Mouse (Mus musculus) 416B (cell line): ENCODE measurements around the gene Nhlh1.

Experiments
- DNase-seq: peaks from one replicate; pipeline ENCODE4 v3.0.0; 2011; ENCODE audit warnings: low read depth

The Nhlh1 gene

GRCm38 (mm10) chr1:172053541-172054440 lies 3.6 kb downstream of the Nhlh1 start:
- no peak for DNase-seq

- peak; percentile 18 for DNase-seq
Observed at GRCm38 (mm10) chr1:172052766-172053279, 4.5 kb downstream of the Nhlh1 start.

- DNase-seq, result peak; percentile 8
Observed at GRCm38 (mm10) chr1:172049131-172049782, 8.1 kb downstream of the Nhlh1 start.

- DNase-seq, result peak; percentile 56
Observed at GRCm38 (mm10) chr1:172048241-172048734, 9.1 kb downstream of the Nhlh1 start.

GRCm38 (mm10) chr1:172046938-172047337 lies 10.4 kb downstream of the Nhlh1 start:
- peak; percentile 89 for DNase-seq

GRCm38 (mm10) chr1:172046410-172046809 lies 11.0 kb downstream of the Nhlh1 start:
- no peak for DNase-seq

GRCm38 (mm10) chr1:172029914-172030313 lies 27.5 kb downstream of the Nhlh1 start:
- no peak for DNase-seq

- no peak for DNase-seq
Observed at GRCm38 (mm10) chr1:172028394-172029275, 28.7 kb downstream of the Nhlh1 start, which contains the start of gene Vangl2. Gene Vangl2, minus strand, starts transcription at chr1:172028444.

- DNase-seq, result no peak
Observed at GRCm38 (mm10) chr1:172027809-172028102, 29.6 kb downstream of the Nhlh1 start.

- no peak for DNase-seq
Observed at GRCm38 (mm10) chr1:172027010-172027808, 30.2 kb downstream of the Nhlh1 start.

GRCm38 (mm10) chr1:172026201-172026901 lies 31.0 kb downstream of the Nhlh1 start:
- DNase-seq, result no peak

GRCm38 (mm10) chr1:172025201-172025904 lies 32.0 kb downstream of the Nhlh1 start:
- DNase-seq, result no peak

GRCm38 (mm10) chr1:172024140-172024895 lies 33.1 kb downstream of the Nhlh1 start:
- DNase-seq, result no peak

GRCm38 (mm10) chr1:172019863-172020521 lies 37.4 kb downstream of the Nhlh1 start:
- no peak for DNase-seq

- no peak for DNase-seq
Observed at GRCm38 (mm10) chr1:172019339-172019738, 38.0 kb downstream of the Nhlh1 start.

- no peak for DNase-seq
Observed at GRCm38 (mm10) chr1:172018336-172019311, 38.7 kb downstream of the Nhlh1 start.

- no peak for DNase-seq
Observed at GRCm38 (mm10) chr1:172017517-172018070, 39.8 kb downstream of the Nhlh1 start.
